Mouse (Mus musculus) MEL (cell line): ENCODE measurements at regions not wholly inside any gene's neighbourhood (a gene's known extent, or its start where the extent isn't known, plus 50 kb on each side); places are given as distances from the start of the nearest gene placed in this dataset.

Source experiments
- DNase-seq: peaks from one replicate; pipeline ENCODE4 v3.0.0; 2011; ENCODE audit warnings: low read depth, low spot score
- H3K27ac ChIP-seq: 2 replicates; pipeline ENCODE4 v1.5.1; 2012; ENCODE audit warnings: low read depth, mild to moderate bottlenecking, control low read depth, low read length, moderate library complexity; ENCODE audit not compliant: control insufficient read depth
- H3K27me3 ChIP-seq, 2 experiments: fragments of 150-350 bp in 1 of 2; sonication (generic) in 1 of 2; 2 replicates each; pipeline ENCODE4 v1.6.1; 2012; ENCODE audit warnings: low read length in 2 of 2, mild to moderate bottlenecking in 2 of 2, improper control_type of control experiment in 1 of 2, moderate library complexity in 1 of 2; ENCODE audit not compliant: insufficient read depth in 2 of 2, control insufficient read depth in 1 of 2
- H3K36me3 ChIP-seq, 2 experiments: 2 replicates each; pipeline ENCODE4 v1.6.1; 2012 to 2014; ENCODE audit warnings: low read length in 2 of 2, improper control_type of control experiment in 1 of 2, inconsistent platforms in 1 of 2, mild to moderate bottlenecking in 1 of 2; ENCODE audit not compliant: insufficient read depth in 2 of 2, control insufficient read depth in 1 of 2
- H3K4me1 ChIP-seq, 2 experiments: fragments of 150-350 bp in 1 of 2; sonication (generic) in 1 of 2; 2 replicates each; pipeline ENCODE4 v1.6.1; 2012; ENCODE audit warnings: low read length in 2 of 2, improper control_type of control experiment in 1 of 2, mild to moderate bottlenecking in 1 of 2; ENCODE audit not compliant: insufficient read depth in 2 of 2, control insufficient read depth in 1 of 2
- H3K4me3 ChIP-seq, 2 experiments: fragments of 150-350 bp in 1 of 2; sonication (generic) in 1 of 2; 2 replicates each; pipeline ENCODE4 v1.5.1; 2012; ENCODE audit warnings: low read depth in 2 of 2, low read length in 2 of 2, mild to moderate bottlenecking in 2 of 2, moderate library complexity in 2 of 2, control low read depth in 1 of 2, improper control_type of control experiment in 1 of 2; ENCODE audit not compliant: control insufficient read depth in 1 of 2, insufficient read depth in 1 of 2
- H3K79me2 ChIP-seq: 2 replicates; pipeline ENCODE4 v1.6.1; 2012; ENCODE audit warnings: mild to moderate bottlenecking, low read length, moderate library complexity; ENCODE audit not compliant: control insufficient read depth, poor library complexity, insufficient read depth
- H3K9ac ChIP-seq: 2 replicates; pipeline ENCODE4 v1.6.1; 2012; ENCODE audit warnings: low read depth, mild to moderate bottlenecking, control low read depth, low read length, moderate library complexity; ENCODE audit not compliant: control insufficient read depth, poor library complexity, severe bottlenecking
- H3K9me3 ChIP-seq: fragments of 150-350 bp; sonication (generic); replicated peaks from 2 replicates; pipeline ENCODE4 v1.6.1; 2012; ENCODE audit warnings: mild to moderate bottlenecking, low read length, improper control_type of control experiment, moderate library complexity; ENCODE audit not compliant: insufficient read depth
- BHLHE40 ChIP-seq: IDR thresholded peaks from 2 replicates; pipeline ENCODE4 v1.6.1; 2012; ENCODE audit warnings: low read depth, mild to moderate bottlenecking, inconsistent platforms, low read length, improper control_type of control experiment, borderline replicate concordance
- CHD1 ChIP-seq: IDR thresholded peaks from 2 replicates; pipeline ENCODE4 v1.6.1; 2012; ENCODE audit warnings: low read depth, mild to moderate bottlenecking, inconsistent platforms, low read length, improper control_type of control experiment
- CHD2 ChIP-seq: IDR thresholded peaks from 2 replicates; pipeline ENCODE4 v1.6.1; 2011; ENCODE audit warnings: low read length, improper control_type of control experiment
- CTCF ChIP-seq, 3 experiments: IDR thresholded peaks in 2 of 3; conservative IDR thresholded peaks in 1 of 3; 2 replicates each; pipeline ENCODE4 v1.5.1; 2011 to 2012; ENCODE audit warnings: low read length in 3 of 3, low read depth in 2 of 3, mild to moderate bottlenecking in 2 of 3, improper control_type of control experiment in 1 of 3, inconsistent platforms in 1 of 3, mixed read lengths in 1 of 3, moderate library complexity in 1 of 3; ENCODE audit not compliant: control insufficient read depth in 1 of 3, insufficient read depth in 1 of 3, poor library complexity in 1 of 3, severe bottlenecking in 1 of 3
- E2F4 ChIP-seq: IDR thresholded peaks from 2 replicates; pipeline ENCODE4 v1.6.1; 2011; ENCODE audit warnings: low read depth, low read length, improper control_type of control experiment, borderline replicate concordance
- ELF1 ChIP-seq: IDR thresholded peaks from 2 replicates; pipeline ENCODE4 v1.6.1; 2014; ENCODE audit warnings: low read depth, mild to moderate bottlenecking, inconsistent platforms, low read length, improper control_type of control experiment, moderate library complexity
- EP300 ChIP-seq, 2 experiments: IDR thresholded peaks; 2 replicates each; pipeline ENCODE4 v1.6.1; 2011; ENCODE audit warnings: improper control_type of control experiment in 2 of 2, low read length in 2 of 2, low read depth in 1 of 2, mild to moderate bottlenecking in 1 of 2
- GABPA ChIP-seq: IDR thresholded peaks from 2 replicates; pipeline ENCODE4 v1.6.1; 2012; ENCODE audit warnings: low read depth, mild to moderate bottlenecking, inconsistent platforms, low read length, improper control_type of control experiment, moderate library complexity
- GATA1 ChIP-seq: IDR thresholded peaks from 2 replicates; pipeline ENCODE4 v1.6.1; 2011; ENCODE audit warnings: low read depth, low read length, improper control_type of control experiment
- JUND ChIP-seq: IDR thresholded peaks from 2 replicates; pipeline ENCODE4 v1.6.1; 2011; ENCODE audit warnings: low read depth, mild to moderate bottlenecking, improper control_type of control experiment, low read length
- KAT2A ChIP-seq: conservative IDR thresholded peaks from 2 replicates; pipeline ENCODE4 v1.6.1; 2012; ENCODE audit warnings: low read depth, low read length, improper control_type of control experiment, inconsistent platforms
- MYB ChIP-seq: IDR thresholded peaks from 2 replicates; pipeline ENCODE4 v1.6.1; 2011; ENCODE audit warnings: mild to moderate bottlenecking, low read depth, low read length, improper control_type of control experiment
- MYC ChIP-seq: IDR thresholded peaks from 2 replicates; pipeline ENCODE4 v1.6.1; 2011; ENCODE audit warnings: low read depth, mild to moderate bottlenecking, low read length, improper control_type of control experiment, moderate library complexity
- NELFE ChIP-seq: IDR thresholded peaks from 2 replicates; pipeline ENCODE4 v1.6.1; 2011; ENCODE audit warnings: low read depth, low read length, improper control_type of control experiment
- SIN3A ChIP-seq: IDR thresholded peaks from 2 replicates; pipeline ENCODE4 v1.6.1; 2012; ENCODE audit warnings: low read length, improper control_type of control experiment, inconsistent platforms
- SMC3 ChIP-seq: IDR thresholded peaks from 2 replicates; pipeline ENCODE4 v1.6.1; 2011; ENCODE audit warnings: low read depth, low read length, improper control_type of control experiment
- TAL1 ChIP-seq: IDR thresholded peaks from 2 replicates; pipeline ENCODE4 v1.6.1; 2012; ENCODE audit warnings: mild to moderate bottlenecking, inconsistent platforms, low read length, moderate library complexity, mixed read lengths
- TCF12 ChIP-seq: IDR thresholded peaks from 2 replicates; pipeline ENCODE4 v1.6.1; 2014; ENCODE audit warnings: low read depth, mild to moderate bottlenecking, inconsistent platforms, low read length, improper control_type of control experiment, moderate library complexity
- UBTF ChIP-seq: IDR thresholded peaks from 2 replicates; pipeline ENCODE4 v1.6.1; 2012; ENCODE audit warnings: low read depth, mild to moderate bottlenecking, inconsistent platforms, low read length, improper control_type of control experiment, moderate library complexity, borderline replicate concordance; ENCODE audit not compliant: insufficient read depth
- USF1 ChIP-seq: IDR thresholded peaks from 2 replicates; pipeline ENCODE4 v1.6.1; 2014; ENCODE audit warnings: low read depth, mild to moderate bottlenecking, inconsistent platforms, low read length, improper control_type of control experiment, moderate library complexity
- ZC3H11A ChIP-seq: IDR thresholded peaks from 2 replicates; pipeline ENCODE4 v1.6.1; 2012; ENCODE audit warnings: low read depth, mild to moderate bottlenecking, inconsistent platforms, low read length, improper control_type of control experiment
- ZKSCAN1 ChIP-seq: IDR thresholded peaks from 2 replicates; pipeline ENCODE4 v1.6.1; 2012; ENCODE audit warnings: low read depth, mild to moderate bottlenecking, inconsistent platforms, low read length, improper control_type of control experiment, moderate library complexity
- ZMIZ1 ChIP-seq: IDR thresholded peaks from 2 replicates; pipeline ENCODE4 v1.6.1; 2012; ENCODE audit warnings: low read depth, mild to moderate bottlenecking, inconsistent platforms, low read length, improper control_type of control experiment, moderate library complexity
- ZNF384 ChIP-seq: IDR thresholded peaks from 2 replicates; pipeline ENCODE4 v1.6.1; 2012; ENCODE audit warnings: low read depth, mild to moderate bottlenecking, inconsistent platforms, low read length, improper control_type of control experiment

DNA sequence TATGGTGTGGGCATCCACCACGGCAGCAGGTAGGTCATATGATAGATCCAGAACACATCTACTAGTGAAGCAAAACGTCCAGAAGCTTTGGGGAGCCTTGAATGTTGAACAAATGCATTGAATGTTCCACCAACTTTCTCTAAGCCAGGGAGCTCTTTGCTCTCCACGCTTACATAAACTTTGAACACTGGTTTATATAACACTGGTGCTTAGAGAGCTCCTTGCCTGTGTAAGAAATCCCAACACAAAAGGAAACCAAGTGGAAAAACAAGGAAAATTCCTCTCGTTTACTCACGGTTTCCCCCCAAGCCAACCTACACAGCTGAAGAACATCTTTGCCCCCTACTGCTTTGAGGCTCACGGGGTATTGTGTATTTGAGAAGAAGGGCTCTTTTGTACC is 299.2 kb upstream of the Ubash3b start:
- Histone ChIP-seq H3K9me3 (no peaks in the 10 kb centered on the region), H3K9ac (no peak overlapping the region), H3K4me1 (no peaks in the 10 kb centered on the region), H3K27me3 (no peaks in the 10 kb centered on the region), H3K4me3 (no peak overlapping the region), H3K27ac (no peak overlapping the region), H3K79me2 (no peaks in the 10 kb centered on the region), H3K36me3 (no peaks in the 10 kb centered on the region)
- no peak for DNase-seq
- TF ChIP-seq SIN3A (no peak), EP300 (IDR thresholded peaks at IDR 0.05; ENCODE audit: low read depth in 1 of 2, low read length in 2 of 2) (no peak), USF1 (no peak), ELF1 (no peak), E2F4 (no peak), TAL1 (no peak), CTCF (IDR thresholded peaks at IDR 0.05 in 2 of 3, conservative IDR thresholded peaks at IDR 0.05 in 1 of 3; ENCODE audit: control insufficient read depth in 1 of 3, insufficient read depth in 1 of 3, low read depth in 2 of 3, low read length in 3 of 3, poor library complexity in 1 of 3, severe bottlenecking in 1 of 3) (no peak), JUND (no peak), GABPA (no peak), ZMIZ1 (no peak), BHLHE40 (no peak), SMC3 (no peak), MYC (no peak), CHD2 (no peak), MYB (no peak)

GRCm38 (mm10) chr9:41457003-41457402 is 295.5 kb upstream of the Ubash3b start:
- H3K27me3 ChIP-seq: no peaks in the 10 kb centered on the region
- H3K36me3 ChIP-seq: no peaks in the 10 kb centered on the region
- TF ChIP-seq TCF12: no peak
- no peak for TF ChIP-seq GATA1
- no peak for TF ChIP-seq UBTF
- TF ChIP-seq SIN3A: no peak
- TF ChIP-seq ZKSCAN1: no peak
- TF ChIP-seq ZC3H11A: no peak
- TF ChIP-seq ZNF384: no peak
- TF ChIP-seq CTCF (IDR thresholded peaks at IDR 0.05 in 2 of 3, conservative IDR thresholded peaks at IDR 0.05 in 1 of 3; ENCODE audit: control insufficient read depth in 1 of 3, insufficient read depth in 1 of 3, low read depth in 2 of 3, low read length in 3 of 3, poor library complexity in 1 of 3, severe bottlenecking in 1 of 3): no peak
- no peak for TF ChIP-seq NELFE
- no peak for TF ChIP-seq CHD1
- TF ChIP-seq BHLHE40: no peak
- no peak for TF ChIP-seq GABPA
- TF ChIP-seq TAL1: no peak
- no peak for TF ChIP-seq KAT2A
- no peaks in the 10 kb centered on the region for H3K79me2 ChIP-seq
- no peak overlapping the region for H3K4me3 ChIP-seq
- no peak overlapping the region for H3K27ac ChIP-seq
- H3K9ac ChIP-seq: no peak overlapping the region
- no peak for DNase-seq
- no peaks in the 10 kb centered on the region for H3K9me3 ChIP-seq
- H3K4me1 ChIP-seq: no peaks in the 10 kb centered on the region
